Mouse (Mus musculus) midbrain, postnatal 0 days (tissue): ENCODE measurements around the gene Cd47. TPM values are rescaled to one million over a fixed set of nuclear protein-coding genes. Genes with fewer than 3 reads are reported as not detected.

ENCODE experiments used
- ATAC-seq: fragments of 200-750 bp; cut with Nextera tagmentation; 2 replicates; pipeline ENCODE4 v1.8.0; 2017; ENCODE audit warnings: moderate number of reproducible peaks, mild to moderate bottlenecking, moderate TSS enrichment, moderate library complexity; ENCODE audit not compliant: low FRiP score
- DNase-seq: peaks from one replicate; pipeline ENCODE4 v3.0.0-alpha.2; 2015; ENCODE audit warnings: low spot score
- H3K27ac ChIP-seq: fragments of 300-500 bp; sonication (generic); 2 replicates; pipeline ENCODE4 v1.5.1; 2014; ENCODE audit warnings: low read depth, mild to moderate bottlenecking, low read length, mixed read lengths
- H3K27me3 ChIP-seq: fragments of 300-500 bp; sonication (generic); 2 replicates; pipeline ENCODE4 v1.6.1; 2014; ENCODE audit warnings: low read length, control low read depth, mixed read lengths; ENCODE audit not compliant: insufficient read depth
- H3K36me3 ChIP-seq: fragments of 300-500 bp; sonication (generic); 2 replicates; pipeline ENCODE4 v1.6.1; 2014; ENCODE audit warnings: low read length, control low read depth, mixed read lengths; ENCODE audit not compliant: insufficient read depth
- H3K4me1 ChIP-seq: fragments of 300-500 bp; sonication (generic); 2 replicates; pipeline ENCODE4 v1.6.1; 2014; ENCODE audit warnings: mild to moderate bottlenecking, control low read depth, antibody characterized with exemption, low read length, mixed read lengths; ENCODE audit not compliant: insufficient read depth
- H3K4me2 ChIP-seq: fragments of 300-500 bp; sonication (generic); 2 replicates; pipeline ENCODE4 v1.6.1; 2014; ENCODE audit warnings: low read depth, mild to moderate bottlenecking, low read length, mixed read lengths; ENCODE audit not compliant: poor library complexity, severe bottlenecking
- H3K4me3 ChIP-seq: fragments of 300-500 bp; sonication (generic); 2 replicates; pipeline ENCODE4 v1.5.1; 2014; ENCODE audit warnings: low read depth, mild to moderate bottlenecking, low read length, moderate library complexity
- H3K9ac ChIP-seq: fragments of 300-500 bp; sonication (generic); replicated peaks from 2 replicates; pipeline ENCODE4 v1.6.1; 2014; ENCODE audit warnings: mild to moderate bottlenecking, low read length, moderate library complexity, mixed read lengths; ENCODE audit not compliant: poor library complexity, severe bottlenecking
- H3K9me3 ChIP-seq: fragments of 300-500 bp; sonication (generic); 2 replicates; pipeline ENCODE4 v1.6.1; 2016; ENCODE audit warnings: low read length, control low read depth
- CTCF ChIP-seq: IDR thresholded peaks from 2 replicates; pipeline ENCODE4 v1.5.1; 2016; ENCODE audit warnings: antibody characterized with exemption, mild to moderate bottlenecking
- WGBS: fragments of 180-500 bp; shearing (Covaris S2); extraction: QIAGEN DNeasy Blood & Tissue Kit; methylation state at CpG from one replicate; pipeline ENCODE4 v1.1.7; 2014; 5-methylcytosine and 5-hydroxymethylcytosine counted together
- polyA plus RNA-seq: library from polyadenylated mRNA; unstranded; fragments of >200 nt; fragmentation: Nextera tagmentation; extraction: Ambion mirVana; gene quantifications from 2 replicates; pipeline ENCODE4 v1.2.1, GENCODE M21; 2015
- total RNA-seq: library from RNA; depleted of rRNA; stranded (reverse); fragments of >200 nt; gene quantifications from 2 replicates; pipeline ENCODE4 v1.2.3, GENCODE M21; 2014

Gene Cd47
- total and polyA plus RNA-seq, 2 experiments from 2014 or later: 30.5 to 185 TPM

DNA sequence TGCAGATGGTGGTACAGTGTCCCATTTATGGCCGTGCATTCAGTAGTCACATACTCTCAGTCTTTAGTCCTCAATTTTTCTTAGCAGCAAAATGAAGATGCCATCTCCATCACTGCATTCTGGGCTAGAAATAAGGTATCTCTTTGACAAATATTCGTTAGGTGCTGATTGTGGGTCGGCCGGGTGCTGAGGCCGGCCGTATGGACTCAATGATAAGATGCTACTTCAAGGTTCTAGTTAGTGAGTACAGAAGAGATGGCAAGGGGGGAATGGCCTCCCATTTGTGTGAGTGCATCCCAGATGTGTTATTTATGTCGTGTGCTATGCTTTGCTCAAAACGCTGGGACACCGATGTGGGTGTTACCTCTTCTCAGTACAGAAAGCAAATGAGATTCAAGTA is 76.9 kb downstream of the Cd47 start:
- no peak overlapping the region for H3K4me2 ChIP-seq
- no peak overlapping the region for H3K9ac ChIP-seq
- H3K4me3 ChIP-seq: no peak overlapping the region
- ATAC-seq: no peak
- H3K27ac ChIP-seq: no peak overlapping the region
- H3K4me1 ChIP-seq: no peaks in the 10 kb centered on the region
- no peaks in the 10 kb centered on the region for H3K36me3 ChIP-seq
- 94% methylated on average over 9 of the region's 9 CpGs for WGBS
- no peaks in the 10 kb centered on the region for H3K27me3 ChIP-seq
- no peak for TF ChIP-seq CTCF
- H3K9me3 ChIP-seq: no peaks in the 10 kb centered on the region
- no peak for DNase-seq

DNA sequence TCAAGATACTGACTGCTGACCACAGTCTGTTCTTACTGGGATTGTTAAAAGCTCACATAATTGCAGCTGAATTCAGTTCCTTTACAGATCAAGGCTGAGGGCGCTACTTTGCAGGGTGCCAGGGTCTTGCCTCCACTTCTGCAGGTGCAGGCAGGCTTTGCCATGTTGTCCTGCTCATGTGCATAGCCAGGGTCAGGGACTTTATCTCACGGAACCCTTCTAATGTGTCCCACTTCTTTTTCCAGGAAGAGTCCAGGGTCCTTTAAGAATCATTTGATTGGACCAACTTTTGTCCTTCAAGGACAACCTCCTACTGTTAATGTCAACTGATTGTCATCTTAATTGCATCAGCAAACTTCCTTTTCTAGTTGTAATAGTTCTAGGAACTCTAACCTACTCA is 77.7 kb downstream of the Cd47 start:
- H3K36me3 ChIP-seq: no peaks in the 10 kb centered on the region
- H3K4me3 ChIP-seq: no peak overlapping the region
- no peak for ATAC-seq
- no peak overlapping the region for H3K27ac ChIP-seq
- WGBS: 95% methylated on average over 2 of the region's 2 CpGs
- no peaks in the 10 kb centered on the region for H3K4me1 ChIP-seq
- no peak for DNase-seq
- no peaks in the 10 kb centered on the region for H3K27me3 ChIP-seq
- H3K4me2 ChIP-seq: no peak overlapping the region
- H3K9me3 ChIP-seq: no peaks in the 10 kb centered on the region
- no peak overlapping the region for H3K9ac ChIP-seq
- no peak for TF ChIP-seq CTCF

DNA sequence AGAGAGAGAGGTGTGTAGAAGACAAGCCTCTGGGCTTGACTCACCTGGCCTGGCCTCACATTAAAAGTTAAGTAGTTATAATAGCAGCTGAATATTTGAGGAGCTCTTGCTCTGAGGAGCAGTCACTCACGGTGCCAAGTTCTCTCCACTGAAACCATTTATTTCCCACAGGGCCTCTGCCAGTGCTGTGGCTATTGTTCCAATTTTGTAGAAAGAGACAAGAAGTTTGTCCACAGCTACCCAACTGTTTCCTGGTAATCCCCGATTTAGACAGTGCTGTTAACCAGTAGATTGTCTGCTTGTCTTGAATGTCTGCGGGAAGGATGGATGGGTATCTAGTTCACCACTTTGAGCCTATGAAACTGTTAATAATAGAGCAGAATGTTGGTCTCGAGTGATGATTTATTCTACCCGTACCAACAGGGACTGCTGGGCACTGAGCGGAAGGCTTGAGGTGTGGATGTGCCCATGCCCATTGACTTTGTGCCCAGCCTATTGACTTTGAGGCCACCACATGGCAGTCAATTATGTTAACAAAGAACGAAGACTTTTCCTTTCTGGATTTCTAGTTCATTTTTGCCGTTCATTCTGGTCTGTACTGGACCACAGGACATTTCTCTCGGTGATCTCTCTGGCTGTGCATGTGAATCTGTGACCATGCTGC is 86.2 kb downstream of the Cd47 start:
- H3K36me3 ChIP-seq: no peaks in the 10 kb centered on the region
- H3K9me3 ChIP-seq: no peaks in the 10 kb centered on the region
- ATAC-seq: no peak
- no peak overlapping the region for H3K9ac ChIP-seq
- H3K4me1 ChIP-seq: no peaks in the 10 kb centered on the region
- DNase-seq: no peak
- 87% methylated on average over 9 of the region's 9 CpGs for WGBS
- H3K27ac ChIP-seq: no peak overlapping the region
- H3K4me3 ChIP-seq: no peak overlapping the region
- no peak overlapping the region for H3K4me2 ChIP-seq
- no peak for TF ChIP-seq CTCF
- no peaks in the 10 kb centered on the region for H3K27me3 ChIP-seq

DNA sequence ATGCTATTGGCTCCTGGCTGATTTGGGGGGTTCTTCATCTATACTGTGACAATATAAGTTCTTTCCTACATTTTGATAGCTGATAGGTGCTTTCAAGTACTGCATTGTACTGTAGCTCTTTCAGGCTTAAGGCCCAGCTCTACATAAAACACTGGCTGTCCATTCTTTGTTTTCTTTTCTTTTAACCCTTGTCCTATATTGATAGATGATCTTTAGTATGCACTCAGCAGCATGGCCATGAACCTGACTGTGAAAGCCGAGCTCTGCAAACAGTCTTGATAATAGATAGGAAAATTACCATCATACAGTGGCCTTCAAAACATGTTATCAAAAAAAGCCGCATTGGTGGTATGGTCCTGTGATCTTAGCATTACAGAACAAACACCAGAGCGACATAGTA is 87.0 kb downstream of the Cd47 start:
- no peak overlapping the region for H3K9ac ChIP-seq
- DNase-seq (no peak), ATAC-seq (no peak)
- 92% methylated on average over 3 of the region's 3 CpGs for WGBS
- no peak overlapping the region for H3K4me3 ChIP-seq
- no peak overlapping the region for H3K4me2 ChIP-seq
- H3K27ac ChIP-seq: no peak overlapping the region
- no peaks in the 10 kb centered on the region for H3K9me3 ChIP-seq
- no peak for TF ChIP-seq CTCF
- H3K27me3 ChIP-seq: no peaks in the 10 kb centered on the region
- peaks cover 2% of the 10 kb centered on the region; the same call in 1 of the 2 replicates for H3K36me3 ChIP-seq
- H3K4me1 ChIP-seq: no peaks in the 10 kb centered on the region

DNA sequence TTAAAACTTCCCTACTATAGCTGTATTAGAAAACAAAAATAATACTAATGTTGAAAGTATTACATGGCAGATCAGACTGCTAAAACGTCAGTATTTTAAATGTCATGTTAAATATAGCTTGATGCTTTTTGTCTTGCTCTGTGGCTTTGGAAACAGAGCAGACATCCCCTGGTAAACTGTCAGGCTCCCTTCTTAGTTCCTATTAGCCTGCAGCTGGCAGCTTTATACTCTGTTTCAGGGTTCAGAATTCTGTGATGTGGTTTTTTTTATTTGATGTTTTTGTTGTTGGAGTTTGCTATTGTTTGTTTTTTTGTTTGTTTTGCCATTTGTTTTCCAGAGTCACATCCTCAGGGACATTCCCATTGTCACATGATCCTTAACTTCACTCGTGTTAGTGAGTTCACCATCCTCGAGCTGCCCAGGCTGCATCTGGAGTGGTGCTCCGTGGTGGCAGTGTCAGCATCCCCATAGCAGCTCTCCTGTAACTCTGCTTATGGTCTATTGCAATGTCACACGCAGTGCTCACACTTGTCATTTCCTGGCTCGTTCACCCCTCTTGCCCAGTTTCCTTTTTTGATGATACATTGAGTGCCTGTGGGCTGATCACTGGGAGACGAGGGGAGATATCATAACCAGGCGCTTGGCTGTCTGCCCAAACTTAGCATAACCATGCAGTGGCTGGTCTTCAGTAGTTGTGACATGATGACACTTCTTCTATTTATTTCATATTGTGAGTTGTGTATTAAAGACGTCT is 87.7 kb downstream of the Cd47 start:
- Histone ChIP-seq H3K4me1 (no peaks in the 10 kb centered on the region), H3K27ac (no peak overlapping the region), H3K9ac (no peak overlapping the region), H3K4me3 (no peak overlapping the region), H3K4me2 (no peak overlapping the region), H3K36me3 (peaks cover 3% of the 10 kb centered on the region; the same call in 1 of the 2 replicates), H3K9me3 (no peaks in the 10 kb centered on the region), H3K27me3 (no peaks in the 10 kb centered on the region)
- DNase-seq (no peak), ATAC-seq (no peak)
- WGBS: 76% methylated on average over 9 of the region's 9 CpGs
- TF ChIP-seq CTCF: no peak

DNA sequence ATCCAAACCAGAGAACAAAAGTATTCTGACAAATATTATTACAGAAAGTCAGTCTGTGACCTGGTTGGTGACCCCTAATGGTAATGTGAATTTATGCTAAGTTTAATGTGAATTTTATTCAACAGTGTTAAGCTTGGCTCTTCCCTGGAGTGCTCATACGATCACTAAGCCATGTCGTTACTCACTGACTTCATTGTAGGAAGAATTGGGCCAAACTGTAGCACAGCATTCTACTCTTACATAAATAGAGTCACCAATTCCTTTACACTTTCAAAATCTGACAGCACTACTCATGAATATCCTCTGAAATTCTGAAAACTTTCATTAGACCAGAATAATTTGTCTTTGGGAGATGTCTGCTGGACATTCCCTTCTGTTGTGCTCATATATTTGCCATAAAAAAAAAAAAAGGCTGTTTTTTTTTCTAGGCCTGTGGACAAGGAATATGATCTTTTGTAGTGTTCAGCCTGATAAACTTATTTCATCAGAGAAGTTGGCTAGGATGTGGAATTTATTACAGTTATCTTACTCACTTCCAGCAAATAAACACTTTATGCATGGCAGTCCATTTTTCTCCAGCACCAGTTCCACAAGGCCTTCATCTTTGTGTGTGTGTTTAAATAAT is 88.8 kb downstream of the Cd47 start:
- Histone ChIP-seq H3K27me3 (no peaks in the 10 kb centered on the region), H3K4me3 (no peak overlapping the region), H3K4me2 (no peak overlapping the region), H3K9me3 (no peaks in the 10 kb centered on the region), H3K36me3 (peaks cover 3% of the 10 kb centered on the region; the same call in 1 of the 2 replicates), H3K9ac (no peak overlapping the region), H3K4me1 (no peaks in the 10 kb centered on the region), H3K27ac (no peak overlapping the region)
- TF ChIP-seq CTCF: no peak
- ATAC-seq: no peak
- DNase-seq: no peak
- 74% methylated on average over 2 of the region's 2 CpGs for WGBS
